Comparison of ENCODE assay signal across 12 mouse cellular contexts in genomic region chr4:86726141-86726540, GRCm38 (mm10).
"Had no signal": no experiment of that assay in that cellular context is flagged by ENCODE, and none has a peak within 500 bp of the region (broad histone marks: within the 10 kb centered on the region; RNA-seq: fewer than 3 reads in every experiment).

No protein-coding gene starts in this region.

- DNase-seq: left cerebral cortex, postnatal 4 days; liver; liver, embryonic 13.5 days; liver, postnatal 0 days; lung, adult 18-20 months; lung, adult 2 months; lung, embryonic 14.5 days; lung, postnatal 10 days; lung, postnatal 14 days; lung, postnatal 36 days; lung, postnatal 4 days; midbrain, embryonic 14.5 days had no signal
